Mouse (Mus musculus) embryonic facial prominence, embryonic 13.5 days (tissue): ENCODE measurements around the gene Ngef. TPM values are rescaled to one million over a fixed set of nuclear protein-coding genes. Genes with fewer than 3 reads are reported as not detected.

Source experiments
- ATAC-seq: fragments of 200-750 bp; cut with Nextera tagmentation; 2 replicates; pipeline ENCODE4 v1.8.0; 2017; ENCODE audit warnings: low read depth; ENCODE audit not compliant: insufficient number of reproducible peaks, insufficient read depth, low FRiP score, low TSS enrichment
- H3K27ac ChIP-seq: fragments of 300-500 bp; sonication (generic); 2 replicates; pipeline ENCODE4 v1.5.1; 2015; ENCODE audit warnings: moderate library complexity, mild to moderate bottlenecking, inconsistent platforms
- H3K27me3 ChIP-seq: fragments of 300-500 bp; sonication (generic); 2 replicates; pipeline ENCODE4 v1.6.1; 2015; ENCODE audit warnings: mild to moderate bottlenecking, inconsistent platforms
- H3K36me3 ChIP-seq: fragments of 300-500 bp; sonication (generic); 2 replicates; pipeline ENCODE4 v1.6.1; 2015; ENCODE audit warnings: mild to moderate bottlenecking, inconsistent platforms
- H3K4me1 ChIP-seq: fragments of 300-500 bp; sonication (generic); 2 replicates; pipeline ENCODE4 v1.6.1; 2015; ENCODE audit warnings: inconsistent platforms
- H3K4me2 ChIP-seq: fragments of 300-500 bp; sonication (generic); 2 replicates; pipeline ENCODE4 v1.6.1; 2015; ENCODE audit warnings: moderate library complexity, mild to moderate bottlenecking, inconsistent platforms
- H3K4me3 ChIP-seq: fragments of 300-500 bp; sonication (generic); 2 replicates; pipeline ENCODE4 v1.5.1; 2015; ENCODE audit warnings: mild to moderate bottlenecking, inconsistent platforms
- H3K9ac ChIP-seq: fragments of 300-500 bp; sonication (generic); 2 replicates; pipeline ENCODE4 v1.6.1; 2015; ENCODE audit warnings: mild to moderate bottlenecking, inconsistent platforms
- H3K9me3 ChIP-seq: fragments of 300-500 bp; sonication (generic); 2 replicates; pipeline ENCODE4 v1.6.1; 2016; ENCODE audit warnings: inconsistent platforms
- WGBS: fragments of 180-500 bp; shearing (Covaris S2); methylation state at CpG from one replicate; pipeline ENCODE4 v1.1.7; 2015; ENCODE audit warnings: mixed read lengths; 5-methylcytosine and 5-hydroxymethylcytosine counted together
- polyA plus RNA-seq: library from polyadenylated mRNA; unstranded; fragments of >200 nt; fragmentation: Nextera tagmentation; extraction: Ambion mirVana; gene quantifications from 2 replicates; pipeline ENCODE4 v1.2.1, GENCODE M21; 2015

Gene Ngef
- polyA plus RNA-seq = 1.1 and 1.2 TPM in 2 replicates

DNA sequence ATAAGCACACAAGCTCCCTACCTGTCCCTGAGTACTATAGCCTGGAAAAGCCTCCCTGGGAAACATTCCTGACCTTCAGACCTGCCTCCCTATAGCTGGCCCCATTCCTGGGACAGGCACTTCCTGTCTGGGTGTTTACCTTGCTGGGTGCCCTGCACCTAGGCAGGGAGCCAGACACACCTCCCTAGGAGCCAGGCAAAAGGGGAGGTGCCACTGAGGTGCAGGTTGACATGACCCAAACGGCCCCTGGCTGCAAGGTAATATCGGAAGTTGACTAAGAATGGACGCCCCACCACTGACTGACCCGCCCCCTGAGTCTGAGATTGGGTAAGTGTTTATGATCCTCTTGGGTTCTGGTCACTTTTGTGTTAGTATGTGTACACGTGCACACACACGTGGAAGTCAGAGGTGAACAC lies at the start of gene Ngef:
TSS of gene Ngef (minus strand) at position 71 of the 416 bp plus-strand sequence.
- Histone ChIP-seq H3K9me3 (no peaks in the 10 kb centered on the region), H3K27me3 (no peaks in the 10 kb centered on the region), H3K36me3 (no peaks in the 10 kb centered on the region), H3K4me3 (no peak within 1 kb of the TSS), H3K4me2 (no peak within 1 kb of the TSS), H3K4me1 (no peaks in the 10 kb centered on the region), H3K27ac (no peak within 1 kb of the TSS), H3K9ac (no peak within 1 kb of the TSS)
- ATAC-seq = no peak
- WGBS = 70% methylated on average over 6 of the region's 6 CpGs

DNA sequence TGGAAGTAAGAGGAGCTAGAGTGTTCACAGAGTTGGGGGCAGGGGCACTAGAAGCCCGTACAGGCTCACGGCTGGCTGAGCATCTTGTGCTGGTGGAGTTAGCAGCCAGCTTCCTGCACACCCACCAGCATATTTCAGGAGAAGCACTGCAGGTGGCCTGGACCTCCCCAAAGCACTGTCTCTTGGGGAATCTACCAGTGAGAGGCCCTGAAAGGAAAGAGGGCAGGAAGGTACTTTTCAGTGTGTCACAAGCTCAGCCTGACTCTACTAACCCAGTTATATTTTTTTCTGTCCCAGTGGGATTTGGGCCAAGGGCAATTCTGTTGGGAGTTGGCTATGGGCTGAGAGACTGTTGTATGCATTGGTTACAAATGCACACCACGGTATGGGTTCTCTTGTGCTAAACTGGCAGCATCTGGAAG lies 48.2 kb upstream of the Ngef start:
- Histone ChIP-seq H3K27ac (no peak overlapping the region), H3K4me1 (0 out of 2 replicates have a peak, but pooled peaks cover 3% of the 10 kb centered on the region), H3K36me3 (no peaks in the 10 kb centered on the region), H3K27me3 (no peaks in the 10 kb centered on the region), H3K4me2 (peak overlapping the region; percentile 11; the same call in 1 of the 2 replicates), H3K9me3 (no peaks in the 10 kb centered on the region), H3K9ac (no peak overlapping the region), H3K4me3 (no peak overlapping the region)
- ATAC-seq = no peak
- 66% methylated on average over 3 of the region's 3 CpGs for WGBS

DNA sequence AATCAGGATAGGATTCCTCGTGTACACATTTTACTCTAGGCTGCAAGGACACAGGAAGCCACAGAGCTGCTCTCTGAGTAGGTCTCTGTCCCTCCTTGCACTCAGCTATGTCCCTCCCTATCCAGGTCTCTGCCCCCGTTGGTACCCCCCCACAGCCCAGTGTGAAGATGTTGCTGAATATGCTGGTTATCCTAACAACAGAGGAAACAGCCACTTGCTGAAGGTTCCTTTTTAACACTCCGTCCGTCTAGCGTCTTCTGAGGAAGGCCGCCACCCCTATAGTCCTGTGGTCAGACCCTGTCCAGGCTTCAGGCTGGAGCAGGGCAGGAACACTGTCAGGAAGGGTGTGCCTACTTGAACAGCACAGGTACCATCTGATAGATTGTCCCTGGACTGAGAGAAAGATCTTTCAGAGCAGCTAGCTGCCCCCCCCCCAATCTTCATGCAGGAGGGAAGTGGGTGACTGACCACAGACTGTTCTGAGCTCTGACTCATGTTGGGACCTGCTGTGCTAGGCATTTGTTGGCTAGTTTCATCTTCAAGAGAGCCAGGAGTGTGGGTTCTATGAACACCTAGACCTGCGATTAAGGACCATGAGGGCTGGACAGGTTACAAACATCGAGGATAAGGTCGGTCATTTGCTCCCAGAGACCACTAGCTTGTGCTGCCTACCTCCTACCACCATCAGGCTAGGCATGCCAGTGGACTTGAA lies 47.6 kb upstream of the Ngef start:
- H3K4me3 ChIP-seq = peak overlapping the region; percentile 17; the same call in 1 of the 2 replicates
- H3K27me3 ChIP-seq = no peaks in the 10 kb centered on the region
- no peaks in the 10 kb centered on the region for H3K9me3 ChIP-seq
- no peaks in the 10 kb centered on the region for H3K36me3 ChIP-seq
- WGBS = 84% methylated on average over 9 of the region's 9 CpGs
- H3K9ac ChIP-seq = no peak overlapping the region
- H3K4me1 ChIP-seq = 0 out of 2 replicates have a peak, but pooled peaks cover 3% of the 10 kb centered on the region
- H3K27ac ChIP-seq = no peak overlapping the region
- ATAC-seq = no peak
- peak overlapping the region; percentile 11; the same call in 1 of the 2 replicates for H3K4me2 ChIP-seq

DNA sequence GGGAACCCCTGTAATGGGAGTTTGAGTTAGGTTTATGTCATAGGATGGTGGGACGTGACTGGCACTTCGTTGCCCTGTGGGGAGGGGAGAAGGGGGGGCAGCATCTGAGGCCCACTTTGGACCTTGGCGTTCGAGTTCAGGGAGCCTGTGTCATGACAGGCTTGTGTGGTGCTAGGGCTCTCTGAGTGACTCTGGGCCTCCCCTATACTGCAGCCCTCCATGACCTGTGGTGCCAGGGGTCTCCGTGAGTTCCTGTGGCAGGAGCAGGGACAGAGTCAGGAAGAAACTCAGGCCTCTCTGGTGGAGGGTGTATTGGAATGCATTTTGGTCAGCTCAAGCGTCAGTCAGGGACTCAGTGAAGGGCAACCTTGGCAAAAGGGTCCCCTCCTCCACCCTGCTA lies 47.0 kb upstream of the Ngef start:
- Histone ChIP-seq H3K36me3 (no peaks in the 10 kb centered on the region), H3K4me1 (0 out of 2 replicates have a peak, but pooled peaks cover 3% of the 10 kb centered on the region), H3K27me3 (no peaks in the 10 kb centered on the region), H3K4me3 (peak overlapping the region; percentile 17), H3K9me3 (no peaks in the 10 kb centered on the region), H3K4me2 (peak overlapping the region; percentile 7; the same call in 1 of the 2 replicates), H3K9ac (no peak overlapping the region), H3K27ac (no peak overlapping the region)
- WGBS = 74% methylated on average over 6 of the region's 6 CpGs
- no peak for ATAC-seq

DNA sequence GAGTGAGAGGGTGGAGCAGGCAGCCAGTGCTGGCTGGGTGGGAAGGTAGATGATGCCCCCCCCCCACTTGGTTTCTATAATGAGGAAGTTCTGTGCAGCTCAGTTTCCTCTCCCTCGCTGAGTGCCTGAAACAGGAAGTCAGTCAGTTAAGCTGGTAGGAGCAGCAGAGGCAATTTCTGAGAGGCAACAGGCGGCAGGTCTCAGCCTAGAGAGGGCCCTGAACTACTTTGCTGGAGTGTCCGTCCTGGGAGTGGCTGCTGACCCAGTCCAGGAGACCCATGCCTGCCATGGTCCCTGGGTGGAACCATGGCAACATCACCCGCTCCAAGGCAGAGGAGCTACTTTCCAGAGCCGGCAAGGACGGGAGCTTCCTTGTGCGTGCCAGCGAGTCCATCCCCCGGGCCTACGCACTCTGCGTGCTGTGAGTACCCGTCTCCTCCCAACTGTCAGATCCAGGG lies 46.6 kb upstream of the Ngef start, which contains the start of gene Inpp5d:
TSS of gene Inpp5d (plus strand) at position 102 of the 458 bp plus-strand sequence.
- H3K4me2 ChIP-seq = peak within 1 kb of the TSS; percentile 7; the same call in 1 of the 2 replicates
- 79% methylated on average over 12 of the region's 12 CpGs for WGBS
- 0 out of 2 replicates have a peak, but pooled peaks cover 3% of the 10 kb centered on the region for H3K4me1 ChIP-seq
- no peaks in the 10 kb centered on the region for H3K36me3 ChIP-seq
- H3K9ac ChIP-seq = no peak within 1 kb of the TSS
- H3K27me3 ChIP-seq = no peaks in the 10 kb centered on the region
- no peaks in the 10 kb centered on the region for H3K9me3 ChIP-seq
- ATAC-seq = no peak
- no peak within 1 kb of the TSS for H3K27ac ChIP-seq
- H3K4me3 ChIP-seq = peak within 1 kb of the TSS; percentile 17

DNA sequence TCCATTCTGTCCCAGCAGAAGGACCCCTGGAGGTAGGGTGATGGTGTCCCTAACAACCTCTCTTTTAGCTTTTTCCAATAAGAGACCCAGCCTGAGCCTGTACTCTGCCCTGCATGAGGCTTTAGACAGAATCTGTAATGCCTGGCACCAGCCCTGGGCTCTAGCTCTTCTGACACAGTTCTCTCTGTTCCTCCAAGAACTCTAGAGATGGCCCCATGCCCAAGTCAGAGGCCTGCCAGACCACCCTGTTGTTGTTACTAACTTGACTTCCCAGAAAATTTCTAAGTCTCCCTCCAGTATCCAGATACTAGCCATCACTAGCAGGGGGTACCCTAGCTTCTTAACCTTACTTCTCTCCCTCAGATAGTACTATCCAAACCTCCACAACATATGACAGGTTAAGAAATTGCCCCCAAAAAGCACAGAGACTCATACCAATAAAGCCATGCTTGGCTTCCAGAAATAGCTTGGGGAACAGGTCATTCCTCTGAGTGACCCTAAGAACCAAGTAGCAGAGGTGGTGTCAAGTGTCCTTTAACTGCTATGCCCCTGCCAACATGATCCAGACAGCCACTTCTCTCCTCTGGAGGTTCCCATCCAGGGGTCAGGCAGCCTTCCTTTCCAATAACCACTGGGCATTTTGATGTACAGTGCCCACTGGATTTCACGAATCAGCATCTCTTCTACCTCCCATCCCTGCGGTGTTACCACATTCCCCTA lies 41.1 kb upstream of the Ngef start:
- Histone ChIP-seq H3K27me3 (no peaks in the 10 kb centered on the region), H3K4me3 (no peak overlapping the region), H3K9ac (no peak overlapping the region), H3K9me3 (no peaks in the 10 kb centered on the region), H3K27ac (no peak overlapping the region), H3K4me1 (no peaks in the 10 kb centered on the region), H3K4me2 (no peak overlapping the region), H3K36me3 (no peaks in the 10 kb centered on the region)
- ATAC-seq = no peak
- 80% methylated on average over 2 of the region's 2 CpGs for WGBS

DNA sequence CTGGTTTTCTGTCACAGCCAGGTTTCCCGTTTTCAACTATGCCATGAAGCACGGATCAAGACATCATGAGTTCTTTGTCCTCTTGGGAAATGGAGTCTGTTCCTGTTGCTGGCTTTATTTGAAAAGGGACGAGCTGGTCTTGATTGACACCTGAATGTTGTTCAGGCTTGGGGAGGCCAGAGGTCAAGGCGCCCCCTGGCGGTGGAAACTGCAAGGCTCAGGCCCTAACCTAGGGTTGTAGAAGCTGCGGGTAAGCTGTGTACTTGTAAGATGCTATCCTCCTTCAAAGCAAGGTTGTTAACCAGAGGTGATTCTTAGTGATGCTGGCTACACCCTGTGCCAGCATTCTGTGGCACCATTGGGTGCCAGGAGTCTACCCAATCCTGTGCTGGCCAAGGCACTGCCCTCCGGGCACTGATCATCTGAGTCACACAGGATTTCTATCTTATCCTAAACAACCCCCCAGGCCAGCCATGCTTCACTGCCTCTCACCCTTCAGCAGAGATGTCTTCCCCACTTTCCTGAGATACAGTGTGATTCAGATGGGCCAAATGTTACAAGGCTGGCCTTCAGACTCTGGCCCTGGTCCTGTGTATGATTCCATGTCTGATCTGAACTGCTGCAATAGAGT lies 34.9 kb upstream of the Ngef start:
- 33% methylated on average over 7 of the region's 7 CpGs for WGBS

DNA sequence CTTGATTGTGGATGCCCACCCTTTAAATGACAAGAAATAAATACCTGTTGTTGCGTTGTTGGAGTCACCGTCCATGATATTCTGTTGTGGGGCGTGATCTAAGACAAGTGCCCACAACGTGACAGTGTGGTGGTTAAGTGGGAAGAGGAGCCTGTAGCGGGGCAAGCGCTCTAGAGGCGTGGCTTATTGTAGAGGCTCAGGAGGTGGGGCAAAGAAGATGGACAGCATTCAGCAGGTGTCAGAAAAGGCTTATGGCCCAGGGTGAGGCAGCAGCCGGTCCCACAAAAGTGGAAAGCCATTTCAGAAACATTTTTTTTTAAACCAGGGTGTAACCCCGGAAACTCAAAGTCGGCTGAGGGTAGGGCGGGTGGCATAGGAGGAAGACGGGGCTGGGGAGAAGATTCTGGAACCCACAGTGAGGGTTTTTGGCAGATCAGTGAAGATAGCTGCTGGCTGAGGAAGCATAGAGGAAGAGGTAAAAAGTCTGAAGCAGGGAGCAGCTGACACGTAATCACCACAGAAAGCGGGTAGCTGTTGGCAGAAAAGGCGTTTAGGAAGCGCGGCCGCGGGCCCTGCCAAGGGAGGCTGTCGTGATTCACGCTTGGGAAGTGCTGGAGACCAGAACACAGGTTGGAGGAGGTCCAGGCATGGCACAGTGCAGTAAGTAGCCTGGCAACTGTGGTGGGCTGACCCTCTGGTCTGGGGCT lies 33.9 kb upstream of the Ngef start:
- Histone ChIP-seq H3K4me1 (no peaks in the 10 kb centered on the region), H3K36me3 (no peaks in the 10 kb centered on the region), H3K4me2 (no peak overlapping the region), H3K9me3 (no peaks in the 10 kb centered on the region), H3K9ac (no peak overlapping the region), H3K4me3 (no peak overlapping the region), H3K27ac (no peak overlapping the region), H3K27me3 (no peaks in the 10 kb centered on the region)
- WGBS = 79% methylated on average over 21 of the region's 21 CpGs
- ATAC-seq = no peak

More for the DNA sequence above, 34.9 kb upstream of the Ngef start:
- Histone ChIP-seq H3K4me3 (no peak overlapping the region), H3K4me2 (no peak overlapping the region), H3K27ac (no peak overlapping the region), H3K27me3 (no peaks in the 10 kb centered on the region), H3K9me3 (no peaks in the 10 kb centered on the region), H3K36me3 (no peaks in the 10 kb centered on the region), H3K4me1 (no peaks in the 10 kb centered on the region), H3K9ac (no peak overlapping the region)
- no peak for ATAC-seq

DNA sequence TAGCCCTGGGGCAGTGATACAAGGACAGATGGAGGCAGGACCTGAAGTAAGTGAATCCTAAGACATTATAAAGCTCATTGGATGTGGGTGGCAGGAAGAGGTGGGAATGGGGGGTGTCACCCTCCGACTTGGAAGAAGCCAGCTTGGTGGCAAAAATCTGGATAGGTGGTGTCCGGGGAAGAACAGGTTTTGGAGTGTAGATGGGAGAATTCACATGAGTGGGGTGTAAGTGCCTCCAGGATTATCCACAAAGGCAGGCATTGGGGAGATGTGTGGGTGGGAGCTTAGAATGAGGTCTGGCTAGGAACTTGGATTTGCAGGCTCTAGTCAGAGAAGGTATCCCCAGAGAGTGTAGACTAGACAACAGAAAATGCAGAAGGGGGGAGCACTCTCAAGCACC lies 31.6 kb upstream of the Ngef start:
- no peak overlapping the region for H3K27ac ChIP-seq
- no peak overlapping the region for H3K4me2 ChIP-seq
- no peaks in the 10 kb centered on the region for H3K27me3 ChIP-seq
- ATAC-seq = no peak
- no peaks in the 10 kb centered on the region for H3K36me3 ChIP-seq
- H3K9me3 ChIP-seq = no peaks in the 10 kb centered on the region
- no peaks in the 10 kb centered on the region for H3K4me1 ChIP-seq
- WGBS = 88% methylated on average over 2 of the region's 2 CpGs
- H3K9ac ChIP-seq = no peak overlapping the region
- no peak overlapping the region for H3K4me3 ChIP-seq

DNA sequence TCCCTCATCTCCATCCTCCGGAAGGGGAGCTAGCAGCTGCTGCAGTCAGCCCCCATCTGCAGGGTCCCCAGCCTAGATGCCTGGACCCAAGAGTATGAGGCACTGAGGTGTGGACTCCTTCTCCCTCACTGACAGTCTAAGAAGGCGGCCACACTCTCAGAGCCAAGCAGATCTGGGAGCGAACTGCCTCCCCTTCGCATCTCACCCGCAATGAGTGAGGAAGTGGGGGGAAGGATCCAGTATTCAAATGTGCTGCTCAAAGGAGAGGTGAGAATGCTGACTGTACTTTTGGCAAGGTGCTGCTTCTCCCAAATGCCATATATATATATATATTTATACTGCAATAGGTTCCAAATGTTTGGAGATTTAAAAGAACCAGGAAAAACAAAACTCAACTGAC lies 29.7 kb upstream of the Ngef start:
- H3K27ac ChIP-seq = no peak overlapping the region
- H3K4me3 ChIP-seq = no peak overlapping the region
- H3K4me1 ChIP-seq = no peaks in the 10 kb centered on the region
- H3K27me3 ChIP-seq = no peaks in the 10 kb centered on the region
- H3K9me3 ChIP-seq = no peaks in the 10 kb centered on the region
- H3K36me3 ChIP-seq = no peaks in the 10 kb centered on the region
- ATAC-seq = no peak
- no peak overlapping the region for H3K9ac ChIP-seq
- H3K4me2 ChIP-seq = no peak overlapping the region
- WGBS = 84% methylated on average over 5 of the region's 5 CpGs

DNA sequence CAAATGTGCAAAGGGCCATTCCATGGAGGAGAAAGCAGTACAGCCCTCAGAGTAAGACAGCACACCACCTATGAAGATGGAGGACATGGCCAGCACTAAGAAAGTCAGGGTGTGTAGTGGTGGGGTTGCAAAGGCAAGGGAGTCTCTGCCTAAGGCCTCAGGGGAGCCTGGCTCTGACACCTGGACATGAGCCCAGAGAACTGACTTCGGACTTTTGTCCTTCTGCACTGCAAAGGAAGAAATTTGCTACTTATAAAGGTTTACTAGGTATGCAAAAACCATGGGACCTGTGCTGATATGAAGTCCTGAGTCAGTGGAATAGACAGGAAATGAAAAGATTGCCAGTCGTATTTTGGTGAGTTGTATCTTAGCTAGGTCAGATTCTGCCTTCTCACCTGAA lies 28.1 kb upstream of the Ngef start:
- 63% methylated on average over 2 of the region's 2 CpGs for WGBS
- H3K4me1 ChIP-seq = no peaks in the 10 kb centered on the region
- no peak overlapping the region for H3K27ac ChIP-seq
- H3K36me3 ChIP-seq = no peaks in the 10 kb centered on the region
- ATAC-seq = no peak
- no peak overlapping the region for H3K4me2 ChIP-seq
- no peaks in the 10 kb centered on the region for H3K27me3 ChIP-seq
- no peak overlapping the region for H3K4me3 ChIP-seq
- no peak overlapping the region for H3K9ac ChIP-seq
- H3K9me3 ChIP-seq = no peaks in the 10 kb centered on the region
